Mouse (Mus musculus) limb, embryonic 11.5 days (tissue): Measurements from ENCODE around the gene Pard3. TPM values are rescaled to one million over a fixed set of nuclear protein-coding genes. Genes with fewer than 3 reads are reported as not detected.

Source experiments
- ATAC-seq: fragments of 200-750 bp; cut with Nextera tagmentation; 2 replicates; pipeline ENCODE4 v1.8.0; 2017; ENCODE audit warnings: low read depth; ENCODE audit not compliant: insufficient number of reproducible peaks, low FRiP score, low TSS enrichment
- DNase-seq: peaks from one replicate; pipeline ENCODE4 v3.0.0-alpha.2; 2015; ENCODE audit warnings: low spot score
- H3K27ac ChIP-seq: fragments of 300-500 bp; sonication (generic); replicated peaks from 2 replicates; pipeline ENCODE4 v1.5.1; 2014; ENCODE audit warnings: low read depth, mild to moderate bottlenecking, low read length
- H3K27me3 ChIP-seq: fragments of 300-500 bp; sonication (generic); 2 replicates; pipeline ENCODE4 v1.6.1; 2014; ENCODE audit warnings: mild to moderate bottlenecking, low read length, mixed read lengths; ENCODE audit not compliant: control insufficient read depth, insufficient read depth
- H3K36me3 ChIP-seq: fragments of 300-500 bp; sonication (generic); 2 replicates; pipeline ENCODE4 v1.6.1; 2014; ENCODE audit warnings: mild to moderate bottlenecking, low read length, moderate library complexity, mixed read lengths; ENCODE audit not compliant: control insufficient read depth, insufficient read depth
- H3K4me1 ChIP-seq: fragments of 300-500 bp; sonication (generic); 2 replicates; pipeline ENCODE4 v1.6.1; 2014; ENCODE audit warnings: low read length, mixed read lengths; ENCODE audit not compliant: control insufficient read depth, insufficient read depth
- H3K4me2 ChIP-seq: fragments of 300-500 bp; sonication (generic); 2 replicates; pipeline ENCODE4 v1.6.1; 2014; ENCODE audit warnings: low read depth, mild to moderate bottlenecking, moderate library complexity; ENCODE audit not compliant: severe bottlenecking
- H3K4me3 ChIP-seq: fragments of 300-500 bp; sonication (generic); 2 replicates; pipeline ENCODE4 v1.5.1; 2014; ENCODE audit warnings: low read depth, low read length
- H3K9ac ChIP-seq: fragments of 300-500 bp; sonication (generic); 2 replicates; pipeline ENCODE4 v1.6.1; 2014; ENCODE audit warnings: mild to moderate bottlenecking, low read length
- H3K9me3 ChIP-seq: fragments of 300-500 bp; sonication (generic); 2 replicates; pipeline ENCODE4 v1.6.1; 2016; ENCODE audit warnings: low read length; ENCODE audit not compliant: control insufficient read depth
- WGBS: fragments of 180-500 bp; shearing (Covaris S2); extraction: QIAGEN DNeasy Blood & Tissue Kit; methylation state at CpG from one replicate; pipeline ENCODE4 v1.1.7; 2014; 5-methylcytosine and 5-hydroxymethylcytosine counted together
- polyA plus RNA-seq: library from polyadenylated mRNA; unstranded; fragments of >200 nt; fragmentation: Nextera tagmentation; extraction: Ambion mirVana; gene quantifications from 2 replicates; pipeline ENCODE4 v1.2.1, GENCODE M21; 2014

The Pard3 gene
- polyA plus RNA-seq, 1 experiment from 2014 or later: 38.8 TPM

DNA sequence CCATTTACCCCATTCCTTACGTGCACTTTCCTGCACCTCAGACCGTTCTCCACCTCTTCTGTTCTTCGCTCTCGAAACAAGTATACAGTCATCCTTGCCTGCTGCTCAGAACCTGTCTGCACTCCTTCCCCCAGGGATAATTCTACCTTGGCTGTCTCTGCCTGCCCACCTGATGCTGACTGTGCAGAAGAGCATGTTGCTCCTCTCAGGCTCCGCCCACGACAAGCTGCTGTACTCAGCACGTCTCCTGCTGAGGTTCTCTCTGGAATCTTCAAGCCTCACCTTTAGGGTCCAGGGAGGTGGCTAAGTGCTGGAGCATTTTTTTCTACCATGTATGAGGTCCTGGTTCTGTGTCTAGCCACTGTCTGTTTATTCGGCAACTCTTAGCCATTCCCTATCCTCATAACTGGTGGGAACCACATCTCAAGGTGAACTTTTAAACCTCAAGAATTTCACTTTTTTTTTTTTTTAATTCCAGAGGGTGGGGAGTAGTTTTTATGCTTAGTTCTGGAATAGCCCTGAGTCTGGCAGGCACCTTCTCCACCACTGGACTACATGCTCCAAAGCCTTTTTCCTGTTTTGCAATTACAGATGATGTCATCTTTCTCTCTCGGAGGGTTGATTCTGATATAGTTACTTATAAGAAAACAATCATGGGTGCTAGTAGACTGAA is 376.6 kb downstream of the Pard3 start:
- Histone ChIP-seq H3K36me3 (no peaks in the 10 kb centered on the region), H3K9ac (no peak overlapping the region), H3K4me1 (peaks cover 18% of the 10 kb centered on the region), H3K27ac (no peak overlapping the region), H3K9me3 (no peaks in the 10 kb centered on the region), H3K4me3 (no peak overlapping the region), H3K27me3 (no peaks in the 10 kb centered on the region), H3K4me2 (no peak overlapping the region)
- 84% methylated on average over 9 of the region's 9 CpGs for WGBS
- no peak for DNase-seq
- ATAC-seq: no peak

DNA sequence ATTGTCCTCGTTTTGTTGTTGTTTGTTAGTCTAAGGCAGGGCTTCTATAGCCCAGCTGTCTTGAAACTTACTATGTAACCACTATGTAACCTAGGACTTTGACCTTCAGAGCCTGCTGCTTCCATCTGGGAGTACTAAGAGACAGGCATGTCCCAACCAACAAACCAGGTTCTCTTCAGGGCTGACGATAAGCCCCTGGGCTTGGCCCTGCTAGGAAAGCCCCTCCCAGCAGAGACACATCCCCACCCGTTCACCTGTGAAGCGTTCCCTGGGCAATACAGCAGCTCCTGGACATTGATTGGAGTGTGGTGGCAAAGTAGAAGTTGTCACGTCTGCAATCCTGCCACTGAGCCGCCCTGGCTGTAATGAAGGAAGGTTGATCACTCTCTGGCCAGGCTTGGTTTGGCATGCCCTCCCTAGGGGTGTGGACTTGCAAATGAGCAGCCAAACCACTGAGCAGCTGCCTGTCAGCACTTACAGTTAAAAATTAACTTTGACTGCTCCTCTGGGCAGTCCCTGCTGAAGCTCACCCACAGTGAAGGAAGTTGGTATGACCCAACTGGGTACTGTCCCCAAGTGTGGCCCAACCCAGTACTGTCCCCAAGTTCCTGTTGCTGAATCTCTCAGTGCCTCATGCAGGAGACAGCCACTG is 377.3 kb downstream of the Pard3 start:
- no peaks in the 10 kb centered on the region for H3K36me3 ChIP-seq
- no peaks in the 10 kb centered on the region for H3K9me3 ChIP-seq
- H3K4me1 ChIP-seq: peaks cover 18% of the 10 kb centered on the region
- no peak overlapping the region for H3K4me2 ChIP-seq
- no peak overlapping the region for H3K27ac ChIP-seq
- 70% methylated on average over 6 of the region's 6 CpGs for WGBS
- H3K4me3 ChIP-seq: no peak overlapping the region
- ATAC-seq: no peak
- no peaks in the 10 kb centered on the region for H3K27me3 ChIP-seq
- no peak for DNase-seq
- no peak overlapping the region for H3K9ac ChIP-seq

- Histone ChIP-seq H3K4me3 (no peak overlapping the region), H3K9me3 (no peaks in the 10 kb centered on the region), H3K9ac (no peak overlapping the region), H3K4me1 (no peaks in the 10 kb centered on the region), H3K27ac (no peak overlapping the region), H3K4me2 (no peak overlapping the region), H3K27me3 (no peaks in the 10 kb centered on the region), H3K36me3 (no peaks in the 10 kb centered on the region)
- 100% methylated on average over 1 of the region's 1 CpGs for WGBS
- no peak for ATAC-seq
- no peak for DNase-seq
Measured at GRCm38 (mm10) chr8:127447401-127447800, 383.7 kb downstream of the Pard3 start.

- no peak overlapping the region for H3K4me3 ChIP-seq
- no peaks in the 10 kb centered on the region for H3K36me3 ChIP-seq
- no peak overlapping the region for H3K4me2 ChIP-seq
- H3K4me1 ChIP-seq: no peaks in the 10 kb centered on the region
- no peaks in the 10 kb centered on the region for H3K9me3 ChIP-seq
- no peaks in the 10 kb centered on the region for H3K27me3 ChIP-seq
- H3K27ac ChIP-seq: no peak overlapping the region
- ATAC-seq (no peak), DNase-seq (no peak)
- no peak overlapping the region for H3K9ac ChIP-seq
- WGBS: 90% methylated on average over 6 of the region's 6 CpGs
Measured at GRCm38 (mm10) chr8:127449066-127449840, 385.6 kb downstream of the Pard3 start.

DNA sequence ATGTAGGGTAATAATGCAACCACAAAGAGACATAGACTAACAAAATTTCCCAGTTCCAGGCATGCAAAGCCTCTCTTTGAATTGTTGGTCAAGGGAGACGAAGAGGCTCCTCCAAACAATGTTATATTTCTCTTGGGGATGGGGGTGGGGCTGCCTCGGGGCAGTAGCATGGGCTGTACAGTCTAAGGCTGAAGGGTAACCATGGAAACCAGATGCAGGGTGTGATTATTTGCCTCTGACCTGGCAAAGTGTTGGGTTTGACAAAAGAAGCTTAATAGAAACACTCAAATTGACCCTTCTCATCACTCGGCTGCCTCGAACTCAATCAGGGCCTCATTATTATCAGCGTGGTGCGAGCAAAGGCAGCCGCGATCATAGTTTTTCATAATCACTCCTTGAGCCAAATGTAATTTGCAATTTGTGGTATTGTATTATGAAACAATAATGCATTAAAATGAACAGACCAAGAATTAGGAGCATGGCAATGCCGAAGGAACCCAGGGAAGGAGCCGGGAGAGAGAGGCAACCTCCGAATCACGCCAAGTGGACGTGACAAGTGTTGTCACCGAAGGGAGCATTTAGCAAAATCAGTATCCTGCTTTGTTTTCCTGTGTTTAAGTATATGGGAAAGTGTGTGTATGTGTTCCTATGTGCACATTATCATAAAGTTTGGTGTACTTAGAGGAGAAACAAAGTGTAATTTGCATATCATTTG is 387.4 kb downstream of the Pard3 start:
- Histone ChIP-seq H3K27ac (no peak overlapping the region), H3K9ac (no peak overlapping the region), H3K9me3 (no peaks in the 10 kb centered on the region), H3K4me1 (no peaks in the 10 kb centered on the region), H3K4me2 (no peak overlapping the region), H3K4me3 (no peak overlapping the region), H3K36me3 (no peaks in the 10 kb centered on the region), H3K27me3 (no peaks in the 10 kb centered on the region)
- ATAC-seq (no peak), DNase-seq (no peak)
- 85% methylated on average over 14 of the region's 14 CpGs for WGBS

DNA sequence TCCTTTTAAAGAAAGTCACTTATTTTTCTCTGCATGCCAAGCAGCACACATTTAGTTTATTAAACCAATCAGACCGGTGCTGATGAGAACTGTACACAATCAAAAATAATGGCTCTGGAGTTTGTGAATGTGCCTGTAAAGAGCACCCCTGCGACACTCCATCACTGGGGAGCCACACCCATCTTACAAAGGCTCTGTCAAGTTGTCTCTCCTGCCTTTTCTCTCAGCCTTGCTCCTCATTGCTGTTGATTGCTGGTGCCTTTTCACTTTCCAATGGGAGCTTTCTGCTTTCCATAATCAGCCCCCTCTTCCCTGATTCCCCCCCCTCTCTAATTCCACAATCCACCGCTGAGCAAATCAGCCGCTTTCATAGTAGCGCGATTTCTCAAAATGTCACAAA is 388.7 kb downstream of the Pard3 start:
- H3K4me3 ChIP-seq: no peak overlapping the region
- ATAC-seq (no peak), DNase-seq (no peak)
- H3K4me2 ChIP-seq: no peak overlapping the region
- no peaks in the 10 kb centered on the region for H3K9me3 ChIP-seq
- no peaks in the 10 kb centered on the region for H3K36me3 ChIP-seq
- H3K4me1 ChIP-seq: no peaks in the 10 kb centered on the region
- H3K27me3 ChIP-seq: no peaks in the 10 kb centered on the region
- no peak overlapping the region for H3K27ac ChIP-seq
- WGBS: 93% methylated on average over 6 of the region's 6 CpGs
- H3K9ac ChIP-seq: no peak overlapping the region

DNA sequence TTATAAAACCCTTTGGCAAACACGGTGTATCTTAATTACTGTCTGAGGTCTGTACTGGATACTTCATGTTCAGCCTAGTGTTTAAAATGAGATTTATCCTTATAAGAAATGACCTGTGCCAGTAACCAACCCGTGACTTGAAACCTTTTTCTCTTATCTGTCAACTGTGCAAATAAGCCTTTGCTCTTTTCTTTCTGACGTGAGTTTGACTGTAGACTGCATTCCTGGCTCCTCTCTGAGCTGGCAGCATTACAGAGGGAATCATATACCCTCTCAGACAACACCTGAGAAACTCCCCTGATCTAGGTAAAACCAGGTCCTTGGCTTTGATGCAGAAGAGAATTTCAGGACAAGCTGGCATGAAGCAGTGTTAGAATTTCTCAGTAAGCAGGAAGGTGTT is 394.2 kb downstream of the Pard3 start:
- Histone ChIP-seq H3K9me3 (no peaks in the 10 kb centered on the region), H3K4me1 (no peaks in the 10 kb centered on the region), H3K4me3 (no peak overlapping the region), H3K27ac (no peak overlapping the region), H3K9ac (no peak overlapping the region), H3K36me3 (no peaks in the 10 kb centered on the region), H3K27me3 (no peaks in the 10 kb centered on the region), H3K4me2 (no peak overlapping the region)
- ATAC-seq (no peak), DNase-seq (no peak)
- 90% methylated on average over 3 of the region's 3 CpGs for WGBS

DNA sequence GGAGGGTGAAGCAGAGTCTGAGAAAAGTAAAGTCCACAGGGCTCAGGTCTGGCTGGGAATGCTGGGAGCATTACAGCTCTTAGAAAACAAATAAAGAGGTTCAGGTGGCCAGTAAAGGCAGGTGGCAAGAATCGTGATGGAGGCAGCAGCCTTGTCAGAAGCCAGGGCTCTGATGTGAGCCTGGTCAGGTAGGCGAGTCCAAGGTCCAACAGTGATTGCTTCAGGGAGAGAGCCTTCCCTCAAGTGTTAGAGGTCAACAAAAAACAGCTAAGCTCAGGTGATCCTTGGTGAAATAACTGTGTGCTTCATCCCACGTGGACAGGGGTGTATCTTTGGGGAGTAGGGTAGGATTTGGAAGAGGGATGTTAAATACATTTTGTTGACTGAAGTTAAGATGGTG is 397.5 kb downstream of the Pard3 start:
- Histone ChIP-seq H3K4me3 (no peak overlapping the region), H3K27me3 (no peaks in the 10 kb centered on the region), H3K27ac (no peak overlapping the region), H3K4me1 (no peaks in the 10 kb centered on the region), H3K4me2 (no peak overlapping the region), H3K36me3 (no peaks in the 10 kb centered on the region), H3K9me3 (no peaks in the 10 kb centered on the region), H3K9ac (no peak overlapping the region)
- ATAC-seq: no peak
- 77% methylated on average over 3 of the region's 3 CpGs for WGBS
- DNase-seq: no peak
